Mouse (Mus musculus): Measurements from ENCODE around the gene Vps35l.

DNA sequence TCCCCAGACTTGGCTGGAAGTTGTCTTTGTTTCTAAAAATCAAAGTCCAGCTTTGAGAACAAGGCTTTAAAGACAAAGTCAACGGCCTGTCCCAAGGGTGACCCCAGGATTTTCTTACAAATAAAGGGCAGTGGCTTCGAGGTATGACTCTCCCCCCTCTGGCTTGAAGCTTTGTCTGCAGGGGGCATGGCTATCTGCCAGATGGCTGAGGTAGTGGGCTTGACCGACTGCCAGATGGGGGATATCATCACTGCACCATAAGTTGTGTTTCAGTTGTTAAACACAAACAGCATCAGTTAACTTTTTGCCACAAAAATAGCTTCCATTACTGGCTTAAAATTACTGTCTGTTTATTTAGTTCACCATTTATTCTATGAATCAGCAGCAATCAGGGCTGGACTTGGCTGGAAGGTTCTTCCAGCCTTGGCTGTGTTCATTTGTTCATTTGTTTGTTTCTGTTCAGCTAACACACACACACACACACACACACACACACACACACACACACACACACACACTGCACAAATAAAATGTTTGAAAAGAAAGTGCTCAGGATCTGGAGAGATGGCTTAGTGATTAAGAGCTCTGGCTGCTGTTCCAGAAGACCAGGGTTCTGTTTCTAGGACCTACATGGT is 149.1 kb downstream of the Vps35l start:
- TF ChIP-seq CTCF (IDR thresholded peaks at IDR 0.05; ENCODE audit: insufficient read depth, low read length) = no peak
- no peak for TF ChIP-seq POLR2A (IDR thresholded peaks at IDR 0.05; ENCODE audit: borderline replicate concordance, extremely low read depth, low read depth, low read length)
